Mouse (Mus musculus) 416B (cell line): ENCODE data around the gene Hyal1.

ENCODE experiments used
- DNase-seq: peaks from one replicate; pipeline ENCODE4 v3.0.0; 2011; ENCODE audit warnings: low read depth

Gene Hyal1

DNA sequence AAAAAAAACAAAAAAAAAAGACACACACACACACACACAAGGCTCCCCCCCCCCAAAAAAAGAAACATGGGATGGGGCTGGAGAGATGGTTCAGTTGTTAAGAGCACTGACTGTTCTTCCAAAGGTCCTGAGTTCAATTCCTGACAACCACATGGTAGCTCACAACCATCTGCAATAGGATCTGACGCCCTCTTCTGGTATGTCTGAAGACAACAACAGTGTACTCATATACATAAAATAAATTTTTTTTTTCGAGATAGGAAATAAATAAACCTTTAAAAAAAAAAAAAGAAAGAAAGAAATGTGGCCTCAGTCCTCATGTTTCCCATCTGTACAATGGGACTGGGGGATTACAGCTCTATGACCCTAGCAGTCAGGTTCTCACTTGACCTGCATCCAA, 40.7 kb downstream of the Hyal1 start:
- DNase-seq = peak; percentile 47

DNA sequence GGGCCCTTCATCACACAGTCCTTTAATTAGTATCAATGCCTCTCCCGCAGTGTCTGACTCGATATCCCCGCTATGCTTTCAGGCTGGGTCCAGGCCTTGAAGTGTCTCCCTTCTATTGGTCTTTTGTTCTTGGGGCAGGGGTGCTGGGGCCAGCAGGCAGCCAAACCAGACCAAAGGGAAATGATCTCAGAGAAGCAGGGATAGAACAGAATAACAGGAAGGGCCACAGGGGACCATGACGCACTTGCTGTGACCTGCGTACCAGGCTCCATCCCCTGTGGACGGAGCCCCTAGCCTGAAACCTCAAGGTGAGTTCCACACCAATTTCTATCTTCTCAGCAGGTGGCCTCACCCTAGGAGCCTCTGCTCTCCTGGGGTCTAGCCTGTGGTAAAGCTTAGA, 41.4 kb downstream of the Hyal1 start:
- no peak for DNase-seq

DNA sequence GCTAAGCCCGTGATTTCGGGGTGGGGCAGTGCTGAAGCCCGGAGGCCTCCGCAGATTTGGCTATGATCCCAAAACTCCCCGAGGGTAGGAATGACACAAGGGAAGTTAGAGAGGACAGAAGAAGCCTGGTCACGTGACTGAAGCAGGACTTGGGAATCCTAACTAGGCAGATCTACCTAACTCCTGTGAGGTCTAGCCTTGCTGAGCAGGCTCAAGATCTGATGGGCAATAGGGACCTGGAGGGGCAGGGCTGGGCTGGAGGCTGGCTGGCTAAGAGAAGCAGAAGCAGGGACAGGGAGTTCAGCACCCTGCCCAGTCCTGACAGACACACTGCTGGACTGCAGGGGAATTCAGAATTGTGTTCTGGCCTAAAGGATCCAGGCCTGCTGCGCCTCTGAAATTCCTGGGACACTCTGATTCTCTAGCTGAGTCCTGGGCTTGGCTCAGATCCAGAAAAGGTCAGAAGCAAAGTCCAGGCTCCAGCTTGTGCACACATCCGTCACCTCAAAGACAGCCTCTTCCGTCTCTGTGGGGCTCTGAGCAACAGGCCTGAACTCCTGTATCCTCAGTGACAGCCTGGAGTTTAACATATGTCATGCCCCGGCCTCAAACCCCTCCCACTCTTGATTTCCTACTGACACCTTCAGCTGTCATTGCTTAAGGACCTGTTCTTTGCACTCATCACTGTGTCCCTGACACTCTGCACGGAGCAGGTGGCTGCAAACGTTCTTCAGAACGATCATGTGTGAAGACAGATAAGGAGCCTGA, 42.2 kb downstream of the Hyal1 start:
- no peak for DNase-seq

DNA sequence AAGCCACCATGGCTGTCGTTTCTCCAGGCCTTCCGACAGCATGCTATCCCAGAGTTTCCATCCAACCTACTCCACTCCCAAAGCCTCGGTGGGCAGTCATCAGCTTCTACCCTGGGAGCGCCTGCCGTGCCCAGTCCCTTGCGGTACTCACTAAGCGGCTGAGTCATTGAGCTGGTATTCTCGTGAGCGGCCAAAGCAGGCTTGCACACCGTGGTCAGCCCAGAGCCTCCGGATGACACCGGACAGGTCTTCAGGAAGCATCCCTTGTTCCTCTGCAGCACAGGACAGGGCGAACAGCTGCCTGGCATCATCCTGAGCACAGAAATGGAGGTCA, 42.8 kb downstream of the Hyal1 start:
- DNase-seq = no peak

DNA sequence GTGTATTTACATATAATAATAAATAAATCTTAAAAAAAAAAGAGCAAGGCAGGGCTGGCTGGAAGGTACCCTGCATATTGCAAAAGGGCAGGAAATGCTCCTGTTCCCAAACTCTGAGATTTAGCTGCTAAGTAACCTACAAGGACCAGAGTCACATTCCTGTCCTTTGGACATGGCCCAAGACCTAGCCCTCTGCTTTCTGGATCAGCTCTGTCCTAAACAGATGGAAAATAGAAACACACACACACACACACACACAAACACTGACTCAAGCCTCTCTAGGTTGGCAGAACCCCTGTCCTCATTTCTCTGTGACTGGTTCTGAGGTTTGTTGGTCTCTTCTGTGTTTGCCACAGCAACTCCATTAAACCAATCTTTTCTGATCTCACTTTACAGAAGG, 44.2 kb downstream of the Hyal1 start:
- no peak for DNase-seq

DNA sequence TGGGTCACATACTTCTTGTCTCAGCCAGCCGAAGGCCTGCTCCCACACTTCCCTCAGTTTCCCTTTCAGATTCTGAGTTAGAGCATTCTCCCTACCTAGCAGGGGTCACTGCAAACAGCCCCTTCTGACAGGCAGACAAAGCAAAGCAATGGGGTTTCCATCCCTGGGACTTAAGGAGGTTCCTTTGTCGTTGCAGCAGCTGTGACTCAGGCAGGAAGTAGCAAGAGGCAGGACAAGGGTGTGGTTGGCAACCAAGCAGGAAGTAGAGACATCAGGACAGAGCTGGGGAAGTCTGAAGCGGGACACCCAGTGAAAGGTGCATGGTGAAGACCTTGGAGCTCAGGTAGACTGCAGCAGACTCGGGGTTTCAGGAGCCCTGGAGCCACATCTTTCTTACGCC, 47.8 kb downstream of the Hyal1 start:
- peak; percentile 90 for DNase-seq

DNA sequence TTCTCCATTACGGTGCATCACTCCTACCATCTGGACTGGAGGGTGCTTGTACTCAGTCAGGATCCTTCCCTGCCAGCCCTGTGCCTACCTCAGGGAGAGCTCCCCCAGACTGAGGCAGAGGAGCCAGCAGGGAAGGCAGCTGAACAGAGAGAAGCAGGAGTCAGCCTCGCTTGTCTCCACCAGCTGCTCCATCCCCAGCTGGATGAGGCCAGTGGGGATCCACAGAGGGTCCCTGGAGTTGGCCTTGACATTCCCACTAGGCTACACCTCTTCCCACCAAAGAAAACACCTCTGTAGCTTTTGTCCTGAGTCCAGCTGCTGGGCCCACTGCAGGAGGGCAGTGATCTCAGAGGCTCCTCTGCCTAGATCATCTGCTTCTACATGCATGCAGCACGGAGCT, 48.2 kb downstream of the Hyal1 start:
- DNase-seq = no peak

DNA sequence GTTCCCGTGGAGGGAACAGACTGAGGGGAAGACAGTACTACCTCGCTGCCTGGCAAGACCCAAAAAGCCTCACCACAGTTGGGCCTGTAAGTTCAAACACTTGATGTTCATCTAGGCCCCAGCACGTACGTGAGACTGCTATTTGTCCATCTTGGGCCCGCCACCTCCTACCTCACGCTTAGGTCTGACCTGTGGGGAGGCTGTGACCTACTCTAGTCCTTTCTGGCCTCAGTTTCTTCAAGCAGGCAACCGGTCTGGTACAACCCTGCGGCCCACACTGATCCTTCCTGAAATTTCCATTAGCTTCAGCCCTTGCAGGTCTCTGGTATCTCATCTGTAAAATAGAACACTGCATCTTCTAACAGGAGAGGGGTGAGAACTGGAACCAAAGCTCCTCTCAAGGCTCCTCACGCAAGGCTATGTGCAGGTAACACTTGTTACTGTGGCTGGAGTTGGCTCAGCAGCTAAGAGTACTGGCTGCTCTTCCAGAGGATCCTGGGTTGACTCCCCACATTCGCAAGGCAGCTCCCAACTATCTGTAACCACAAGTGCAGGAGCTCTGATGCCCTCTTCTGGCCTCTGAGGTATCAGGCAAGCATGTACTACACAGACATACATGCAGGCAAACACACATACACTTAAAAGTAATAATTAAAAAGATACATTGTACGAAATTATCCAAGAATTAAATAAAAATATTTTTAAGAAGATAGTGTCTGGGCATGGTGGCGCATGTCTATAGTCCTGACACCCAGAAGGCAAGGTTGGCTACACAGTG, 48.8 kb downstream of the Hyal1 start:
- peak; percentile 27 for DNase-seq

DNA sequence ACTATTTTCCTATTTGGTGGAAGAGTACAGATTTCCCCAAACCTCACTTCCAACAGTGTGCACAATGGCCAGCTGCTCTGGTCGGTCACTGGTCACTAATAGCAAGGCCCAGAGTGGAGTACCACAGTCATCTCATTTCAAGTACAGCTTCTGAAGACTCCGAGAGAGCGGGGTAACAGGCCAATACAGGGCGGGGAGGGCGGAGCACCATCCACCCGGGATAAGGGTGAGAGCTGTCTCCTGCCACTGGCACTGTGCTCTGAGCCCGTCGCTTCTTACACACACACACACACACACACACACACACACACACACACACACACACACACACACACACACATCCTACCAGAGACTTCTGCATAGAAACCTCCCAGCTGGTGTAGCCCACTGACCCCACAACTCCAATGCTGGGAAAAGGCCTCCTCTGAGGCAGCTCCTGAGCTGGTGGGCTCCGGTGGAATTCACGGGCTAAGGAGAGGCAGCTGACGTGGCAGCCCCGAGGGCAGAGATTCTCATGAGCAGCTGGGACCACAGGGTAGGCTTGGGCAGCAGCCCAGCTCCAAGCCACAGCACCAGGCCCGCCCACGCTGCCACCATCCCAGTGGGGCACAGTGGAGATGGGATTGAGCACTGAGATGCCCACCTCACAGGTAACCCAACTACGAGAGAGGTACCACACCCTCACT, 49.6 kb downstream of the Hyal1 start:
- no peak for DNase-seq

DNA sequence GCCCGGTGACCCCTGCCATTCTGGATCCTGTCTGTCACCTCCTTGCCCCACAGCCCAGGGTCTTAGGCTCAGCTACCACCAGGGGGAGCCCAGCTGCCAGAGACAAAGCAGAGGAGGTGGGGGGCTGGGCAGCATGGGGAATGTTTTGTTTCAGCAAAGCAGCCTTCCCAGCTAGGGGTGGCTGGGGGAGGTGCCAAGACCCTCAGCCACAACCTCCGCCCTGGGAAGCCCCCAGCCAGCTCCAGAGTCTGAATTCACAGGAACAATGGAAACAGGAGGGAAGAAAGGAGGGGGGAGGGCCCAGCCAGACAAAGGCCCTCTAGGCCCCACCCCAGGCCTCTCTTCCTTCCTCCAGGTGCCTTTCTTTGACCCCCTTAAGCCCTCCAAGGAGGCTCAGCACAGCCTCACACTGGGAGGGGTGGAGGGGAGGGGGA, 50.1 kb downstream of the Hyal1 start:
- peak; percentile 79 for DNase-seq

DNA sequence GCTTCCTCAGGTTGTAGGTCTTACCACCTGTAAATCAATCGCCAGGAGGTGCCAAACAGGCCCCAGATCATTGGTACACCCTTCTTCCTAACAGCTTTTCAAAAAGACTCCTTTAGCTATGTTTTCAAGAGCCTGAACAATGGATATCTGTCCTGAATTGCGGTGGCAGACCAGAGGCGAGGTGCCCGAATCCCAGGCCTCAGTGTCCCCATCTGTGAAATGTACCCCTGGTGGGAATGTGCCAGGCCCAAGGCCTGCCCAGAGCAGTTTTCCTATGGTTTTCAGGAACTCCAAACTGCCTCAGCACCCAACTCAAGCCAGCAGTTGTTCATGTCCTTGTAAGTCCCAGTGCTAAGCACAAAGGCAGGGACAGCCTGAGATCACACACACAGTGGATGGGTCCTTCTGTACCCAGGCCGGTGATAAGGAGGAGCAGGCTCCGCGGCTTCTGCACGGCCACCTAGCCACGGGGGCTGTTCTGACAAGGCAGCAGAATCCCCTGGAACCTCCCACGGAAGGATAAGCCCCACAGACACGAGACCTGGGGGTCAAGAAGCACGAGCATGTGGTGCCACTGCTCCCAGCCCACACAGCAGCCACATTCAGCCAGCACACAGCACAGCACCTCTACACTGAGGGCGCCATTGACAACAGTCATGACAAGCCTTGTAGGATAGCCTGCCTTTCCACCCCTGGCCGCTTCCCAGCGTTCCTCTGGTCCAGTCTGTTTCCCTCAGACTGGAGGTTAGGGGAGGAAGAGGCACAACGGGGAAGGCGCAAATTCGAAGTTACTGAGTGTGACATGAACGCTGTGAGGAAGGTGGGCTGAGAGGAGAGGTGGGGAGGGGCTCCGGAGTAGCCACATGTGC, 50.9 kb downstream of the Hyal1 start:
- DNase-seq = no peak

DNA sequence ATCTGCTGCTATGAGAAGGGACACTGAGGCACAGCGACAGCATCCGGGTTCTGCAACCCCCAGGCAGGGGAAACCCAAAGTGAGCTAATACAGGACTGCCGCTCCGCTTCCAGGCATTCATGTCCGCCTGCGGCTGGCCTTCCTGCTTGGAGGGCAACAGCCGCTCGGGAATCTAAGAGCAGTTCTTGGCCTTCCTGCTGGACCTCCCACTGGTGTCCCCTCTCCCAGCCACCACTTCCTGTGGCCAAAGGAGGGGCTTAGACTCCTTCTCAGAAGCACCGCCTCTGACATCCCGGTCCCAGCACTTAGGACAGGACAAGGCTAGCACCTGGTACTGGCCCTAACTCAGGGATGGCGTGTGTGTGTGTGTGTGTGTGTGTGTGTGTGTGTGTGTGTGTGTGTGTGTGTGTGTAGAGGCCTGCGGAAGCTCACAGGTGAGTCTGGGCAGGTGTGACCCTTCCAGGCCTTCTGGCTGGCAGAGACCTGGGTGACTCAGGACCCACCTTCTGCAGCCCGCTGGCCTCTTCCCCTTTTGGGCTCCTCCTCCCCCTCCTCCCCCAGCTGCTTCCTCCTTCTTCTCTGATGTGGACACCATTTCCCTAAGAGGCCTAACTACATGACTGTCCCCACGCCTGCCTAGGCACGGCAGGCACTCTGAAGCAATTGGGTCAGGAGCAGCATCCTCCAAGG, 52.1 kb downstream of the Hyal1 start:
- peak; percentile 86 for DNase-seq

DNA sequence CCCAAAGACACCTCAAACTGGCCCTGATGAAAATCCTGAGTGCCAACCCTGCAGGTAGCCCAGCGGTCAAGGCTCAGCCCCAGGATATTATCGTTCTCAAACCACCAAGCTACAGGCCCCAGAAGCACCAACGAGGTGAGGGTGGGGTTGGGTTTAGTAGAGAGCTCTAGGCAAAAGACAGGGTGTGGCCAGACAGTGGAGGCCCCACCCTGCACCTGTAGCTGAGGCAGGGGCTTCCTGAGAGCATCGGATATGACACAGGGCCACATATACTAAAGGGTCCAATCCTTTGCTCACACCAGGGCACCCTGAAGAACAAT, 52.6 kb downstream of the Hyal1 start:
- no peak for DNase-seq

DNA sequence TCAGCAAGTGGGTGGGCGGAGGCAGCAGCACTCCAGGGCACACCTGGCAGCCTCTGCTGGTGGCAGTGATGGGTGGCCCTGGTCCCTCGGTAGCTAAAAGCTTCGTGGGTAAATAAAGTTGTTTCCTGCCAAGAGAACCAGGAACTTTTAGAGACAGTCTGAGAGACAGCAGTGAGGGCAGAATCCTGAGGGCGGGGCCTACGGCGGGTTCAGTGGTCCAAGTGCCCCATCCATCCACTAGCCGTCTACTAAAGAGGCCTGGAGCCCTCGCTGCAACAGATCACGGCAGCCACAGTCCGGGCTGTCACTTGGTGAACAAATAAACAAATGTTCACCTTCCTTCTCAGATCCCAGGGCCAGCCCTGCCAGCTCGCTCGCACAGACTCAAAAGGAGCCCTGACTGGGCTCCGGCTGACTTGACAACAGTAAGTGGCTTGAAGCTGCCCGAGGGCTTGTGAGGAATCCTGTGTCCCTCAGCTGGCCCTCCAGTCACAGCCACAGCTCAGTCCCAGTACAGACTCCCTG, 53.2 kb downstream of the Hyal1 start:
- DNase-seq = no peak

DNA sequence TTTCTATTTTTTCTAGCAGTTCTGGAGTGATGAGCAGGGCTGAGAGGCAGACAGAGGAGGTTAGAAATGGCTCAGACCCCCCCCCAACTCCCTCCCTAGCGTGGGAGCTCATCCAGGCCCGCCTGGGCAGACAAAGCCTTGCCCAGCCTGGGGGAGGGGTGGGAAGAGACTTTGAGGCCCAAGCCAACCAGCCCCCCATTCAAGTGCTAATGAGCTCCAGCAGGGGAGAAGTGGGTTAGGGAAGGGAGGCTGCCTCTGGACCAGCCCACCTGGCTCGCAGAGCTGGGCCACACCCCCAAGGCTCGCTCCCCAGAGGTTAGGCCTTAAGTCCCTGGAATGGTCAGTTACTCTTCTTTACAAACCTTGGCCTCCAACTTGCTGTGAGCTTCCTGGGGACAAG, 53.8 kb downstream of the Hyal1 start:
- no peak for DNase-seq
